Comparison of ENCODE assay signal across 8 mouse cellular contexts in the genomic region with DNA sequence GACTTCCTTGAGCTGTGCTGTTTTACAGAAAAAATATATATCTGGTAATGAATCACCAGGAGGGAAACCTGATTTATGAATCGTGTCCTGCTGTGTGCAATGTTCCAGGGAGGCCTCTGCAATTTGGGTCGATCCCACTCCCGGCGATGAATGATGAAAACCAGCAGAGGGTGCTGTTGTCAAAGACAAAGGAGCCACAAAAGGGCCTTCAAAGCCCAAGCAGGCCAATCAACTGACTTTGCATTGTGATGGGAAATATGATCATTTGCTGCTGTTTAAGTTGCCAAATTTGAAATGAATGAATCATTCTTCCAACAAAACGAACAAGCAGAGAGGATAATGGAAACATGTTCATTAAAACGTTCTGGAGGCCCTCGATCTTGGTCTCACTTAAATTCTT. TPM values are rescaled to one million over a fixed set of nuclear protein-coding genes. Genes with fewer than 3 reads are reported as not detected.
A peak's percentile ranks its signal among the peaks of the same experiment; 100 is the strongest.
DNase-seq lines count a peak whose midpoint lies in the region; ATAC-seq and TF ChIP-seq lines count a peak whose summit lies in the region.

No protein-coding gene starts in this region.

- peak; percentile 79 for TF ChIP-seq CTCF in brain, embryonic 14.5 days (IDR thresholded peaks at IDR 0.05; ENCODE audit: borderline replicate concordance, extremely low read depth, insufficient read depth, insufficient read length)
- peak; percentile 78 for TF ChIP-seq CTCF in lung, postnatal 0 days (IDR thresholded peaks at IDR 0.05)

- 25% methylated on average over 7 of the region's 7 CpGs for WGBS in heart, embryonic 12.5 days
- WGBS in forebrain, embryonic 11.5 days, result 20% methylated on average over 7 of the region's 7 CpGs
- WGBS in lung, postnatal 0 days, result 21% methylated on average over 7 of the region's 7 CpGs

- H3K9ac ChIP-seq in heart, embryonic 12.5 days, result no peak overlapping the region
- no peak overlapping the region for H3K9ac ChIP-seq in forebrain, embryonic 11.5 days (ENCODE audit: low read length)
- no peak overlapping the region for H3K9ac ChIP-seq in lung, postnatal 0 days (replicated peaks; ENCODE audit: low read depth)

- H3K4me1 ChIP-seq in heart, embryonic 12.5 days (replicated peaks), result no peaks in the 10 kb centered on the region
- H3K4me1 ChIP-seq in forebrain, embryonic 11.5 days (replicated peaks; ENCODE audit: control insufficient read depth, insufficient read depth, low read length), result no peaks in the 10 kb centered on the region
- H3K4me1 ChIP-seq in lung, postnatal 0 days (ENCODE audit: insufficient read depth, low read depth, low read length), result no peaks in the 10 kb centered on the region

- H3K27me3 ChIP-seq in heart, embryonic 12.5 days (replicated peaks), result no peaks in the 10 kb centered on the region
- H3K27me3 ChIP-seq in forebrain, embryonic 11.5 days (ENCODE audit: control insufficient read depth, insufficient read depth, low read length), result no peaks in the 10 kb centered on the region
- no peaks in the 10 kb centered on the region for H3K27me3 ChIP-seq in lung, postnatal 0 days (replicated peaks; ENCODE audit: insufficient read depth, low read length)

- no peak overlapping the region for H3K27ac ChIP-seq in heart, embryonic 12.5 days (ENCODE audit: poor library complexity, severe bottlenecking)
- H3K27ac ChIP-seq in forebrain, embryonic 11.5 days (ENCODE audit: low read depth, low read length), result no peak overlapping the region
- H3K27ac ChIP-seq in lung, postnatal 0 days (ENCODE audit: low read length), result no peak overlapping the region

- H3K9me3 ChIP-seq in heart, embryonic 12.5 days (replicated peaks), result no peaks in the 10 kb centered on the region
- H3K9me3 ChIP-seq in forebrain, embryonic 11.5 days (ENCODE audit: control insufficient read depth, low read length), result no peaks in the 10 kb centered on the region
- H3K9me3 ChIP-seq in lung, postnatal 0 days (ENCODE audit: low read length), result no peaks in the 10 kb centered on the region

- peak; percentile 5 to 65 for DNase-seq in heart, adult 18-20 months
- DNase-seq in brain, embryonic 14.5 days (ENCODE audit: low read depth), result peak; percentile 79
- peak; percentile 58 for DNase-seq in forebrain, embryonic 11.5 days (ENCODE audit: low spot score)
- DNase-seq in kidney, postnatal 14 days, result peak; percentile 50
- DNase-seq in lung, postnatal 0 days (ENCODE audit: low spot score), result peak; percentile 64
- DNase-seq in right cerebral cortex, postnatal 25 days, result peak; percentile 44

- ATAC-seq in heart, embryonic 12.5 days (ENCODE audit: insufficient number of reproducible peaks, low FRiP score), result no peak
- peak; percentile 77 for ATAC-seq in CD4-positive, CD25-positive, alpha-beta regulatory T cell, adult 4 months
- no peak for ATAC-seq in forebrain, embryonic 11.5 days (replicated peaks; ENCODE audit: low FRiP score)
- ATAC-seq in lung, postnatal 0 days, result no peak

- H3K4me3 ChIP-seq in heart, embryonic 12.5 days, result no peak overlapping the region
- H3K4me3 ChIP-seq in forebrain, embryonic 11.5 days (ENCODE audit: low read depth, low read length), result no peak overlapping the region
- no peak overlapping the region for H3K4me3 ChIP-seq in lung, postnatal 0 days (ENCODE audit: low read depth, low read length)

- H3K36me3 ChIP-seq in heart, embryonic 12.5 days, result no peaks in the 10 kb centered on the region
- no peaks in the 10 kb centered on the region for H3K36me3 ChIP-seq in forebrain, embryonic 11.5 days (ENCODE audit: control insufficient read depth, insufficient read depth, low read length)
- H3K36me3 ChIP-seq in lung, postnatal 0 days (ENCODE audit: insufficient read depth, low read length), result no peaks in the 10 kb centered on the region

- no peak for TF ChIP-seq EP300 in lung, postnatal 0 days (IDR thresholded peaks at IDR 0.05)

- TF ChIP-seq POLR2A in brain, embryonic 14.5 days (IDR thresholded peaks at IDR 0.05; ENCODE audit: borderline replicate concordance, extremely low read depth, insufficient read depth, insufficient read length, poor library complexity, severe bottlenecking), result no peak

- H3K4me2 ChIP-seq in heart, embryonic 12.5 days, result no peak overlapping the region
- H3K4me2 ChIP-seq in forebrain, embryonic 11.5 days (ENCODE audit: low read depth, low read length, severe bottlenecking), result no peak overlapping the region
- H3K4me2 ChIP-seq in lung, postnatal 0 days (replicated peaks; ENCODE audit: low read depth, low read length), result no peak overlapping the region

RNA-seq across cellular contexts. Expression of a gene that starts 55.0 kb away (rescaled TPM):
- total RNA-seq in heart, adult 18-20 months (2021), result under 1 TPM in 1 of 2 experiments, not detected in 1; 0.67 TPM
- not detected in 2 replicates for polyA plus RNA-seq in heart, embryonic 12.5 days (2016; fragmentation: Nextera tagmentation; extraction: Ambion mirVana)
- 100 to 1,000 TPM; 278 to 333 TPM for polyA plus RNA-seq in CD4-positive, CD25-positive, alpha-beta regulatory T cell, adult 4 months (2017; shearing (Covaris generic))
- 0.04 and 0.15 TPM in 2 replicates for polyA plus RNA-seq in brain, embryonic 14.5 days (2012; rRNA removed)
- 0.44 and 0.81 TPM in 2 replicates for polyA plus RNA-seq in forebrain, embryonic 11.5 days (2014; fragmentation: Nextera tagmentation; extraction: Ambion mirVana)
- polyA plus RNA-seq in lung, postnatal 0 days (2015; fragmentation: Nextera tagmentation; extraction: Ambion mirVana), result not detected in 2 replicates

Comparison
In these comparisons a context has a peak if more than half of its experiments do, and no peak if none do; other contexts are left out.
1. RNA of a gene that starts 55.0 kb away (polyA plus RNA-seq): 278 to 333 TPM in CD4-positive, CD25-positive, alpha-beta regulatory T cell, adult 4 months; 0.44 to 0.81 TPM in forebrain, embryonic 11.5 days, 0.04 to 0.15 TPM in brain, embryonic 14.5 days, not detected in heart, embryonic 12.5 days and not detected in lung, postnatal 0 days; every median in the first group is over 100 times any median in the second.
2. Peak in every context shown above with its lines, with median percentiles within 50 percentile points of each other: DNase-seq.